In genomic region chr6:110807481-110807880, GRCm38 (mm10) we compare ENCODE assay signal across 29 mouse cellular contexts.
"Had no signal": no experiment of that assay in that cellular context is flagged by ENCODE, and none has a peak within 500 bp of the region (broad histone marks: within the 10 kb centered on the region; RNA-seq: fewer than 3 reads in every experiment).

No protein-coding gene starts in this region.

- H3K4me3 ChIP-seq: embryonic facial prominence, embryonic 10.5 days; embryonic facial prominence, embryonic 12.5 days; embryonic facial prominence, embryonic 13.5 days; embryonic facial prominence, embryonic 15.5 days; erythroblast, embryonic 14.5 days; forebrain, embryonic 10.5 days; forebrain, embryonic 12.5 days; forebrain, embryonic 13.5 days; forebrain, embryonic 15.5 days; gastrocnemius, adult 2 months; heart, adult 2 months had no signal

- H3K9me3 ChIP-seq: embryonic facial prominence, embryonic 10.5 days; embryonic facial prominence, embryonic 12.5 days; embryonic facial prominence, embryonic 13.5 days; embryonic facial prominence, embryonic 15.5 days; forebrain, embryonic 10.5 days; forebrain, embryonic 12.5 days; forebrain, embryonic 13.5 days; forebrain, embryonic 15.5 days had no signal

- H3K9ac ChIP-seq: embryonic facial prominence, embryonic 12.5 days; embryonic facial prominence, embryonic 13.5 days; embryonic facial prominence, embryonic 15.5 days; forebrain, embryonic 12.5 days; forebrain, embryonic 13.5 days; forebrain, embryonic 15.5 days; forebrain, postnatal 0 days had no signal

- H3K27me3 ChIP-seq: embryonic facial prominence, embryonic 12.5 days; embryonic facial prominence, embryonic 13.5 days; embryonic facial prominence, embryonic 15.5 days; forebrain, embryonic 12.5 days; forebrain, embryonic 13.5 days; forebrain, embryonic 15.5 days had no signal

- H3K27ac ChIP-seq: embryonic facial prominence, embryonic 10.5 days; embryonic facial prominence, embryonic 12.5 days; embryonic facial prominence, embryonic 13.5 days; embryonic facial prominence, embryonic 15.5 days; forebrain, embryonic 10.5 days; forebrain, embryonic 12.5 days; forebrain, embryonic 13.5 days; forebrain, embryonic 15.5 days; gastrocnemius, adult 2 months; heart, adult 2 months had no signal

- ATAC-seq: forebrain, embryonic 13.5 days; forebrain, embryonic 14.5 days; forebrain, embryonic 15.5 days; forebrain, embryonic 16.5 days; forebrain, postnatal 0 days had no signal

- H3K36me3 ChIP-seq: embryonic facial prominence, embryonic 10.5 days; embryonic facial prominence, embryonic 12.5 days; embryonic facial prominence, embryonic 13.5 days; embryonic facial prominence, embryonic 15.5 days; forebrain, embryonic 10.5 days; forebrain, embryonic 12.5 days; forebrain, embryonic 15.5 days had no signal

- H3K4me1 ChIP-seq: embryonic facial prominence, embryonic 10.5 days; embryonic facial prominence, embryonic 12.5 days; embryonic facial prominence, embryonic 13.5 days; embryonic facial prominence, embryonic 15.5 days; forebrain, embryonic 10.5 days; forebrain, embryonic 12.5 days; forebrain, embryonic 13.5 days; forebrain, embryonic 15.5 days had no signal

- DNase-seq: cerebellum, adult 2 months; cerebellum, adult 8-10 months; cerebellum, adult 9-10 months; cerebellum, adult 9-11 months; cerebellum, postnatal 10 days; cerebellum, postnatal 14 days; cerebellum, postnatal 25 days; cerebellum, postnatal 36 days; embryo, embryonic 11 days; forebrain, postnatal 0 days; gastrocnemius, adult 2 months; gastrocnemius, postnatal 10 days; gastrocnemius, postnatal 14 days; gastrocnemius, postnatal 25 days; gastrocnemius, postnatal 36 days; heart, adult 11 months; heart, adult 18-20 months; heart, adult 2 months had no signal

- H3K4me2 ChIP-seq: embryonic facial prominence, embryonic 12.5 days; embryonic facial prominence, embryonic 13.5 days; embryonic facial prominence, embryonic 15.5 days; forebrain, embryonic 12.5 days; forebrain, embryonic 13.5 days; forebrain, embryonic 15.5 days had no signal
